Mouse (Mus musculus) thymus, adult 18-20 months (tissue): ENCODE results near the gene Mfsd6.

Experiments used
- DNase-seq, 2 experiments: peaks; one replicate each; pipeline ENCODE4 v3.0.0; 2022; ENCODE audit warnings: mixed read lengths in 2 of 2

Mfsd6 gene

DNA sequence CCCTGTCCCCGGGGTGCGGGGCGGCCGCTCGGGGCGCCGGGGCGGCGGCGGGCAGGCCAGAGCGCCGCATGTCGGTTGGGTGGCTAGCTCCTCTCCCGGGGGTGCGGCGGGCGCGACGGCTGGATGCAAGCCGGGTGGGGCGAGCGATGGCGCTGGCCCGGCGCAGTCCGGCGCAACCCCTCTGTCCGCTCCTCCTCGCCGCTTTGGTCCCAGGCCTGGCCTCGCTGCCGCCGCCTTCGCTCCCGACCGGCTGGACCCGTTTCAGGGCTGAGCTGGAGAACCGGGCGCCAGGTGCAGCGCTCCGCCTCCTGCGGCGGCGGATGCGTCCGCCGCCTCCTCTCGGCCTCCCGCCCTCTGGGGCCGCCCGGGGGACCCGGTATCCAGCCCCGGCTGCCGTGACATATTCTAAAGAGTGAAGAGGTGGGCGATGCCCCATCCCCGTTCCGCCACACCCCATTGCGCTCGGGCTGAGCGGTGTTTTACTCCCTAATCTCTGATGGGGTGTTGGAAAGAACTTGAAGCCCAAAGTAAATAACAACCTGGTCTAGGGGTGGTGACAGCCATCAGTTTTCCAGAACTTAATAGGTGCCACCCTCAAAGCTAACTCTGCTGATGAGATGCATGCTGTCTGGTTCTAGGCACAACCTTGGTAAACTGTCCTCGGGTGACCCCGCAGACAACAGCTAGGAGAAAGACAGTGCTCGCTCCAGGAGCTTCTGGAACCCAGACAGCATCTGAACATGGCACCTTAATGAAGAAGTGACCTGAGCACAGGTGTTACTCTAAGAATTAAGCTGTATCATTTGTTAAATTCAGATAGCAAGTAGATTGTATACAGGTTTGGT lies at the start of gene Mfsd6:
Mfsd6 (minus strand) TSS at position 407 of the 845 bp plus-strand sequence.
- DNase-seq = peak; percentile 53 to 56

- DNase-seq = no peak
These were observed 38.2 kb upstream of the Mfsd6 start for GRCm38 (mm10) chr1:52765176-52766111.

DNA sequence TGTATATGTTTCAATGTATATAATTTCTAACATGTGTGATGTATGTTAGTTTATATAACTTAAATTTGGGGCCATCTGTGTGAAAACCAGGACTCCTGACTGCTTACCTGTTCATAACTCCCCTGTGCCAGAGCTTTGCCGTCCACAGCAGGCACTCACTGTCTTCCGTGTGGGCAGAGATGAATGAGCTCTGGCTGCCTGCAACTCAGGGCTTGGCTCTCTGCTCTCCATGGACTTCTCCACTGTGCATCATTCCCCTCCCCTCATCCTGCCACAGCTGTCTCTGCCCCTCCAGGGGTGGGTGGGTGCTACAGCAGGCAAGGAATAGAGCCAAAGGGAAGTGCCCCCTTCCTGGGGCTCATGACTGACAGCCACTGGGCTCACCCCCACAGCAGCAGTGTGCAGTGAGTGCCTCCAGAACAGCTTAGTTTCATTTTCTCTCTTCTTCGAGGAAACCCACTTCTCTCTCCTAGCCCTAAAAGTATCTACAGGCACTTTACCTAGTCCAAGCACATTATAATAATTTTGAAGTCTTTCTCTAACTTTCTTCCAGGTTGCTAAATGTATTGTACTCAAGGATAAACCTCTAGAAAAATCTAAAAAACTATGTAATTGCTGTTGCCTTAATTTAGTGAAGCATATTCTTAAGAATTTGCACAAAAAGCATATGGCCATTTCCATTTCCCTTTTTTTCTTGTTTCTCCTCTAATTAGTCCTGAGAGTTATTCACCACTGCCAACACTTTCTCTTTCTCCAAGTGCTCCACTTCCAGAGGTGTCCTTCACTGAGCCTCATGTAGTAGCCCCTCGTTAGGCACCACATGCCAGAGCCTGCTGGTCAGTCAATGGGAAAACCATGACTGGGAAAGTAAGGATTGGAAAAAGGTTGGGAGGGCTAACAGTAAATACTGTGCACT lies 36.9 kb upstream of the Mfsd6 start:
- DNase-seq = peak in 1 of 2 experiments; percentile 9

- no peak for DNase-seq
These were observed 30.9 kb upstream of the Mfsd6 start for GRCm38 (mm10) chr1:52758174-52758573.

- no peak for DNase-seq
These were observed 27.1 kb upstream of the Mfsd6 start for GRCm38 (mm10) chr1:52754331-52754730.

DNA sequence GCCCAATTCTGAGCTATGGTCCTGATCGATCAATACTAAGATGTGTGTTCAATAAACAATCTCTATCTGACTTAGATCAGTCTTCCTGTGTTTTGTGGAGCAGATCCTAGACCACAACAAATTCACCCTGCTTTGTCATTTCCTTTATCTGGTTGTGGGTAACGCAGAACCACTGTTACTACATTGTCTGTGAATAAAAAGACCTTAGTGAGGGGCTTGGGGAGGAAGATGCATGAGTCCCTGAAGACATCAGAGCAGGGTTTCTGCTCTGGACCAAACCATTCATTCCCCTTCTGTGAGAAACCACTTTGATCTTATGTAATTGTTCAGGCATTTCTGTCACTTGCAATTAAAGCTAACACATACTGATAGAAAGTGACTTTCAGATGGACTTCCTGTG lies 26.6 kb upstream of the Mfsd6 start:
- no peak for DNase-seq

GRCm38 (mm10) chr1:52752706-52753105 lies 25.4 kb upstream of the Mfsd6 start:
- DNase-seq = no peak

GRCm38 (mm10) chr1:52751634-52752033 lies 24.4 kb upstream of the Mfsd6 start:
- DNase-seq = no peak

- no peak for DNase-seq
These were observed 22.7 kb upstream of the Mfsd6 start for GRCm38 (mm10) chr1:52749978-52750377.

DNA sequence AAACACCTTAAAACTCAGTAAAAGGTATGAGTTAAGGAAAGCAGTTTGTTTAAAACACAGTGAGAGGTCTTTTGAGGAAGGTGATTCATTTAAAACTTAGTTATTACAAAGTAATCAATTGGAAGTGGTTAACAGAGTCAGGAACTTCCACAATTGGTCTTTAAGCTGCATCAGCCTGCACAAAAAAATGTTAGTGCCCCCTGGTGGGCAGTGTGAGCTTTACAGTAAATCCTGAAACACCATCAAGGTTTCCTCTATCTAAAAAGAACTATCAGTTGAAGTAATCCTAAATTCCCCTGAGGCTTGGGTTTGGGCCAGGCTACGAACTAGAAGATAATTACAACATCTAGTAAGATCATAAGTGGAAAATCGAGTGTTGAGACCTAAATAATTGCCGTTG lies 21.0 kb upstream of the Mfsd6 start:
- DNase-seq = peak; percentile 12 to 26

DNA sequence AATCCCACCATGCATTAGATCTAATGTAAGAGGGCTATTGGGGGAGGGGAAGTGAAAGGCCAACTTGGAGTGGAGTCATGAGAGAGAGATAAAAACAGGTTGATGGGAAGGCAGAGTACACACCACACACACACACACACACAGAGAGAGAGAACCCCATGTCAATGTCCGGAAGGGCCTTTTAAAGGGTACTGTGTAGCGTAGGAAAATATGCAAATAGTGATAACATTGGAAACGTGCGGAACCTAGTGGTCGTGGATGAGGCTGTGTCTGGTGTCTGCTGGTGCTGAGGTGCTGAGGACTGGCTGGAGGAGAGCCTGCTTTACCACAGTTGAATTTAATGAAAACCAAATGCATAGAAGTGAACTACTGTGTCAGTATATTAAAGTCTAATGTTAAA lies 15.3 kb upstream of the Mfsd6 start:
- DNase-seq = no peak

- DNase-seq = no peak
These were observed 6.9 kb upstream of the Mfsd6 start for GRCm38 (mm10) chr1:52734208-52734607.

DNA sequence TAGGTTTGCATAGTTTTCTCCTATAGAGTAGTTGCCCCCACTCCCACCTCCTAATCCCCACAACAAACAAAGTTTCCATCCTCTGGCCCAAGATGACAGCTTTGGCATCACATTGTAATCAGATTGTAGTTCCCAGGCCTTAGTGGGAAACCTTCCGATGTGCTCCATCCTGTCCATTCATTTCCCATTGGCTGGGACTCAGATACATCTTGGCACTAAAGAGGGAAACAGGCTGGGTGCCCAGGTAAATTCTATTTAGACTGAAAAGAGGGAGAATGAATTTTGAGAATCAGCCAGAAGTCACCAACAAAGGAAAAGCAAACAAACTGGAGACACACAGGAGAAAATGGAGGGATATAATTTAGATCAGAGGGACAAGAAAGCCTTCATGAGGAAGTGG lies 3.0 kb upstream of the Mfsd6 start:
- no peak for DNase-seq

GRCm38 (mm10) chr1:52728857-52729489 lies 1.7 kb upstream of the Mfsd6 start:
- no peak for DNase-seq

- DNase-seq = peak; percentile 55 to 64
These were observed 749 bp downstream of the Mfsd6 start for GRCm38 (mm10) chr1:52726371-52727055.

- DNase-seq = no peak
These were observed 4.7 kb downstream of the Mfsd6 start for GRCm38 (mm10) chr1:52722586-52722985.

GRCm38 (mm10) chr1:52719096-52719495 lies 8.2 kb downstream of the Mfsd6 start:
- DNase-seq = no peak

- DNase-seq = no peak
These were observed 9.1 kb downstream of the Mfsd6 start for GRCm38 (mm10) chr1:52718068-52718748.

DNA sequence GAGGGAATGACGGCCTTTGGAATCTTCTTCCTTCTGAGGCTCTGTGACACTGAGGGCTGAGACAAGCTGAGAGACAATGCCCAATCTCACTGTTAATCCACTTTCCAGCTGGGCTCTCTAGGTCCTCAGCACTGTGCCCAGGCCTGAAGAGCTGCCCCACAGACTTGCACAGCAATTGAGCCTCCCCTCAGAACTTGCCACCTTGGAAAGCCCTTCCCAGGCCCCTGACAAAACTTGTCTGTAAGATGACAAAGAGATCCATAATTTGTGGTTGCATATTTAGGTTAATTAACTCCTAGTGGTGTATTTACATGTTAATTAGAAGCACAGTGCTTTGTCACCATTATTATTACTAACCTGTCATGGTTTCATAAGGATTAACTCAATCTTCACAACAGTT lies 12.8 kb downstream of the Mfsd6 start:
- DNase-seq = no peak

DNA sequence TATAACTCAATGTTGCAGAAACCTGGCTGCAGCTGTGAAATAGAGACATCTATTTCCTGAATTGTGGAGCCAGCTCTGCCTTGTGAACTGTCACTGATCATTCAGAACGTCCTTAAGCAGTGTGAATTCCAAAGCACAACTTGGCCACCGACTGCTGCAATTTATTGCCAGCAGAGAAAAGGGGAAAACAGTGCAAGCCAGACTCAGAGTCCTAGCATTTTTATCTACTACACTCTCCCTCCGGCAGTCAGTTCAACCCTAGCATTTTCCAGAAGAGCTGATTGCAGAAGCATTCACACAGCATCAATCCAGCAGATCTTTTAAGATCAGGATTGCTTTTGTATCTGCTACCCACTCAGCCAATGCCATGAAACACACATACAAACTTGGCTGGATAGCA lies 13.2 kb downstream of the Mfsd6 start:
- DNase-seq = no peak

GRCm38 (mm10) chr1:52708745-52709144 lies 18.5 kb downstream of the Mfsd6 start:
- DNase-seq = no peak
